Mouse (Mus musculus): ENCODE measurements around the gene 1600014C23Rik.

Gene 1600014C23Rik

GRCm38 (mm10) chr17:45726249-45726648 is 7.4 kb downstream of the 1600014C23Rik start:
- no peak for DNase-seq (ENCODE audit: low read depth, low spot score)

DNA sequence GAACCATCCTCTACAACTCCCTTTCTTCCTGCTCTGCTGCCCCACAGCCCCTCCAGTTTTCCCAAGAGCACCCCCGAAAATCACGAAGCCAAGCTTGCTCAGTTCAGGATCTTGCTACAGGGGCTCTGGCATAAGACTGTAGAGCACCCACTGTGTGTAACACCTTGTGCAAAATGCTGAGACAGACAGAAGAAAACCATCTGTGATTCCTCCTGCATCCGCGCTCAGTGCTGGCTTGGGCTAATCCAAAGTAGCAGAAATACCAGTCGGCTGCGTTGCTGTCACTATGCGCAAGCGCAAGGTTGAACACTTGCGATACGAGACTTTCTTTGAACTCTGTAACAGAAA is 9.1 kb downstream of the 1600014C23Rik start:
- DNase-seq (ENCODE audit: low read depth, low spot score), result no peak

DNA sequence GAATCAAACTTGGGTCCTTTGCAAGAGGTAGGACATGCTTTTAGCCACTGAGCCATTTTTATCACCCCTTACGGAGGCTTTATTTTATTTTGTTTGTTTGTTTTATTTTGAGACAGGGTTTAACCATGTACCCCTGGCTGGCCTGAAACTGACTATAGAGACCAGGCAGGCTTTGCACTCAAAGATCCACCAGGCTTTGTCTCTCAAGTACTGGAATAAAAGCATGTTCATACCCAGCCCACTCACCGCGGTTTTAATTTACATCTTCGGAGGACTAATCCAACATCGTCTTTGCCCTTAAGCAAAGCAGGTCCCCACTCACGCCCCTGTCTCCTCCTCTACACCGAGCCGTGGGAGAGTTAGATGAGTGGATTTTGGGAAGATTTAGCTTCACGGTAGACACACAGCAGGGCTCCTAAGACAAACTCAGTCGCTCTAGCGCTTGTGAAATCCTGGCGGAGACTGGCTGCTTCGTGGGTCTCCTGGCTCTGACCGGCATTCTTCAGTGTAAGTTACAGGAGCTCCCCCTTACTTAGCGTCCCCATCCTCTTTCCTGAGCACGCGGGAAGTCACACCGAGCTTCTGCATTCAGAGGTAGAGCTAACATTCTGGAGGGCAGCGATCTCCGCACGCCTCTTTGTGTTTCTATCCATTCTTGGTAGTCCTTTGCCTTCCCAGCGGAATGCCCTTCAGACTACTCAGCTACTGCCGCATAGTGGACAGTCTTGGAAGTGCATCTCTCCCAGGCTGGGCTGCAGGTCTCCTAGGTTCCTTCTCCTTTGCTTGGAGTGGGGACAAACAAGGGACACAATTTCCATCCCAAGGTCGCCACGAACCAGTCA is 9.7 kb downstream of the 1600014C23Rik start:
- DNase-seq (ENCODE audit: low read depth, low spot score), result peak; percentile 83

GRCm38 (mm10) chr17:45718323-45718722 is 15.3 kb downstream of the 1600014C23Rik start:
- DNase-seq (ENCODE audit: low read depth, low spot score), result no peak

DNA sequence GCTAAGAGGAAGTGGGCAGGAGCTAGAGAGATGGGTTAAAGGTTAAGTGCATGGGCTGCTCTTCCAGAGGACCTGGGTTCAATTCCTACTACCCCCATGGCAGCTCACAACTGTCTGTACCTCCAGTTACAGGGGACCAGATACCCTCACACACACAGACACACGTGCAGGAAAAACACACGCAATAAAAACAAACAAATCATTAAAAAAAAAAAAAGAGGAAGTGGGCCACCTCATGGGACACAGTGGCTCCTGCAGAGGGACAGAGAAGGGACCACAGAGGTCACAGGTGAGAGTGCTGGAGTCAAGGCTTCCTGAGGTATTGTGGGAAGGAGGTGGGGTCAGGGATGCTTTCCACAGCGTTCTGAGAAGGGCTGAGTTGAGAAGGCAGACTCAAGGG is 22.1 kb downstream of the 1600014C23Rik start:
- no peak for DNase-seq (ENCODE audit: low read depth, low spot score)

GRCm38 (mm10) chr17:45710407-45710806 is 23.2 kb downstream of the 1600014C23Rik start:
- no peak for DNase-seq (ENCODE audit: low read depth, low spot score)

- no peak for DNase-seq (ENCODE audit: low read depth, low spot score)
These were observed 23.8 kb downstream of the 1600014C23Rik start for GRCm38 (mm10) chr17:45709829-45710228.

GRCm38 (mm10) chr17:45708179-45708578 is 25.5 kb downstream of the 1600014C23Rik start:
- DNase-seq (ENCODE audit: low read depth, low spot score), result no peak

GRCm38 (mm10) chr17:45707376-45707775 is 26.3 kb downstream of the 1600014C23Rik start:
- no peak for DNase-seq (ENCODE audit: low read depth, low spot score)

DNA sequence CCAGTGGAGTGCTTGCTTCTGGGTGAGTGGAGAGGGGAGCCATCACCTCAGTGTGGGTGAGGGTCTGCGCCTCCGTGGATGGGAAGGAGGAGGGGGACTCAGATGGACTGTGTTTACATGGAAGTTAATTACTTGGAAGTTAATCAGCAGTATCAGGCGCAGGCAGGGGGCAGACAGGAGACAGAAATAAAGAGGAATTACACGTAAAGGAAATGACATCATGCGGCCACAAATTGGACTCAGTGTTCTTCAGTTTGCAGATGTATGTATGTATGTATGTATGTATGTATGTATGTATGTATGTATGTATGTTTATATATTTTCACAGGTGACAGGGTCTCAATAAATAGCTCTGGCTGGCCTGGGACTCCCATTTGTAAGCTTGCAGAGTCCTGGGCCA is 26.8 kb downstream of the 1600014C23Rik start:
- DNase-seq (ENCODE audit: low read depth, low spot score), result no peak

DNA sequence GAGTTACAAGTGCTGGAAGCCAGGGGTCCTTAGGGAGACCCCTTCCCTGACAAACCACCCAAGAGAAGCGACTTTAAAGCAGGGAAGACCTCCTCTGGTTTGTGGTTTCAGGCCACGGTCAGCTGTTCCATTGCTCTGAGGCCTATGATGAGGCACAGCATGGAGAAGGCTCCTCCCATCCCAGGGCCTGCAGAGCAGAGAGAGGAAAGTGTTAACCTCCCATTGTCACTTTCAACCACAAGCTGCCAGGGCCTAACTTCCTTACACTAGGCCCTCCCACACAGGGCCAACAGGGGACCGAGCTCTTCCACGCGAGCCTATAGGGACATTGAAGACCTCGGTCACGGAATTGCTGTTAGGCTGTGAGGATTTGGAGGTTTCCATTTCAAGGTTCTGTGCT is 30.5 kb downstream of the 1600014C23Rik start:
- DNase-seq (ENCODE audit: low read depth, low spot score), result no peak

- no peak for DNase-seq (ENCODE audit: low read depth, low spot score)
These were observed 31.4 kb downstream of the 1600014C23Rik start for GRCm38 (mm10) chr17:45702254-45702653.

GRCm38 (mm10) chr17:45701236-45701591 is 32.4 kb downstream of the 1600014C23Rik start:
- no peak for DNase-seq (ENCODE audit: low read depth, low spot score)

DNA sequence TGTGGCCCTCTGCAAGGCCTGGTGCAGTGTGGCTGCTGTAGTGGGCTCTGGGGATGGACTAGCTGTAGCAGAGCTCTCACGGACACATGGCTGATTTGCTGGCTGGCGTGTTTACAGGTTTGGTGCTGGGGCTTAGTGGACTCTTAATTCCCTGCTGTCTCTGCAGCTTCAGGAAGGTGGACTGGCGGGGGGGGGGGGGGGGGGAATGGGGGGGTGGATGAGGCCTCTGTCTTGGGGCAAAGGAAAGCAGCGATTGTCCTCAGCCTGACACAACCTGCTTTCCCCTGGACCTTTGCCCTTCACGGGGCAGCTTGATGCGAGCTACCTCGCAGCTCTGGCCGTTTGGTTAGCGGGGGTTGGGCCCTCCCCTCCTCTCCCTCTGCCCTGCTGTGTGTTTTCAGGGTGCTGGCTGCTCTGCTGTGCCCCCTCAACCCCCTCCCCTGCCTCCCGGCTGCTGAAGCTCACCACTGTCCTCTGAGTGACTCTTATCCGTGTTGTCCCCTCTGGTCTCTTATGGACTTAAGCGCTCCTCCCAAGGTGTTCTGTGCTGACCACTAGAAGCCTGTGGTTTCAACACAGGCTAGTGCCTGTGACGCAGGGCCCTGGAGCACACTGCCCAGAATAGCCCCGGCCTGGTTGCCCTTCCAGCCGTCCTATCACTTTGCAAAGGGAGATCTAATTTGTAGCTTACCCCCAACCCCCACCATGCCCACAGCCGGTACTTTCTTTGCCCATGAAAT is 33.0 kb downstream of the 1600014C23Rik start:
- DNase-seq (ENCODE audit: low read depth, low spot score), result no peak

GRCm38 (mm10) chr17:45699039-45699740 is 34.5 kb downstream of the 1600014C23Rik start:
- no peak for DNase-seq (ENCODE audit: low read depth, low spot score)

- DNase-seq (ENCODE audit: low read depth, low spot score), result no peak
These were observed 35.3 kb downstream of the 1600014C23Rik start for GRCm38 (mm10) chr17:45698368-45698767.

DNA sequence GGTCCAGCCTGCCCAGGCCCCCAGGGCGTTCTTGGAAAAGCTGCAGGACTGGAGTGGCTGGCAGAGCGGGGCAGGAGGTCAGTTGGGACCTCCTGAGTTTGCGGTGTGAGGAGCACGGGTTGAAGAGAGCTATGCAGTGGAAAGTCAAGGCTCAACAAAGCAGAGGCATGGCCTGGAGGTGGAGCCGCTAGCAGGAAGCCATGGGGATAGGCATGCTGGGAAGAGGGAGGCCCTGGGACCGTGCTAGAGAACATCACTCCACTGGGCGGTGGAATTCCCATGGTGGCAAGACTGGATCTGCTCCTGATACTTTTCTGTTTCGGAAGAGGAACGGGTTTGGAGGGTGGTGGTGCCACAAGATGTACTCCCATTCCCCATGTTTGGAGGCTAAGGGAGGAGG is 36.7 kb downstream of the 1600014C23Rik start:
- no peak for DNase-seq (ENCODE audit: low read depth, low spot score)

DNA sequence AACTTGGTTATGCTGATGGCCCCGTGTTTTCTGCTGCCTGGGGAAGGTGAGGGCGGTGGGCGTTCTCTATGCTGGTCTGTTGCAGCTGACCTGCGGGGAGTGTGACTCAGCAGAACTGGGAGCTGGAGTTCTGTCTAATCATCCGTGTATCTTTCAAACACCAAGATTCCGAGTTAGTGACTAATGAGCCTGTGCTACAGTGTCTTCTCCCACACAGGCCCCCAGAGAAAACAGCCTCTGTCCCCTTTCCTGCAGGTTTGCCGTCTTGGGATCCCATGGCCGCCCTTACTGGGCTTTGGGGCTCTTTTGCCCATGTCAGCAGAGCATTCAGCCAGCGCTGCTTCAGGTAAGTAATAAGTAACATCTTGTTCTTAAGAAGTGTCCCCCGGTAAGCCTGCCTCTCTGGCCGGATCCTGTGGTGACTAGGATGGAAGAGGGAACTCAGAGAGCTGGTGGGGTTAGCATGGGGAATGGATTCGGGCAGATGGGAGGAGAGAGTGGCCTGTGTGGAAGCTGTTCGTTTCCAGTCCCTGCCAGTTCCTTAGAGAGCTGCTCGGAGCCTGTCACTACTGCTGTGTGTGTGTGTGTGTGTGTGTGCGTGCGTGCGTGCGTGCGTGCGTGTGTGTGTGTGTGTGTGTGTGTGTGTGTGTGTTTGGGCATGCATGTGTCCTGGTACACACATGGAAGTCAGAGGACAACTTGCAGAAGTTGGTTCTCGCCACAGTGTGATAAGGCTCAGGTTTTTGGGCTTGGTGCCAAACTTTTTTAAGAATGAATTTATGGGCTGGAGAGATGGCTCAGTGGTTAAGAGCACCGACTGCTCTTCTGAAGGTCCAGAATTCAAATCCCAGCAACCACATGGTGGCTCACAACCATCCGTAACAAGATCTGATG is 38.2 kb downstream of the 1600014C23Rik start:
- DNase-seq (ENCODE audit: low read depth, low spot score), result no peak

GRCm38 (mm10) chr17:45693812-45694565 is 39.7 kb downstream of the 1600014C23Rik start:
- DNase-seq (ENCODE audit: low read depth, low spot score), result no peak

GRCm38 (mm10) chr17:45692159-45692558 is 41.5 kb downstream of the 1600014C23Rik start:
- no peak for DNase-seq (ENCODE audit: low read depth, low spot score)

GRCm38 (mm10) chr17:45690044-45690443 is 43.6 kb downstream of the 1600014C23Rik start:
- no peak for DNase-seq (ENCODE audit: low read depth, low spot score)

All from embryo, embryonic 11.5 days (tissue).